Mouse (Mus musculus): ENCODE measurements at regions not wholly inside any gene's neighbourhood (a gene's known extent, or its start where the extent isn't known, plus 50 kb on each side); places are given as distances from the start of the nearest gene placed in this dataset.

DNA sequence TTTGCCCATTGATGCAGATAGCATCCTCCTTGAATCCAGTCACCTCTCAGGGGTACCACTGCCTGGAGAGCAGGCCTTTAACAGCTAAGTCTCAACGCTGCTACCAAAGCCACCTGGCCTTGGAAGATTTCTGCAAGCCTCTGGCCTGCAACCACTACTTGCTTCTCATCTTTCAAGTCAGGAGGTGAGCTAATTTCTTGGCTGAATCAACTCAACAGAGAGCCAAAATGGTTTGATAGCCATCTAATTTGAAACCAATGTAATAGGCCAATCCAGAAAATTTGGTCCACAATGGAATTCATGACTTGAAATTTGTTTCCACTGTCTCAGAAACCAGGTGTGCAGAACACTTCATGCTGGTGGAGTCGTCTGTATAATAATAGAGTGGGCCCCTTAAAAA is 260.0 kb upstream of the Zfp637 start:
- no peak overlapping the region for H3K27ac ChIP-seq (ENCODE audit: control insufficient read depth, low read depth, low read length)
- no peak overlapping the region for H3K9ac ChIP-seq (ENCODE audit: control insufficient read depth, low read depth, low read length, poor library complexity, severe bottlenecking)
- H3K4me1 ChIP-seq (ENCODE audit: control insufficient read depth in 1 of 2, insufficient read depth in 2 of 2, low read length in 2 of 2) = no peaks in the 10 kb centered on the region
- H3K79me2 ChIP-seq (ENCODE audit: control insufficient read depth, insufficient read depth, low read length, poor library complexity) = no peaks in the 10 kb centered on the region
- TF ChIP-seq GABPA (IDR thresholded peaks at IDR 0.05; ENCODE audit: low read depth, low read length) (no peak), MAX (IDR thresholded peaks at IDR 0.05; ENCODE audit: low read length) (no peak), UBTF (IDR thresholded peaks at IDR 0.05; ENCODE audit: borderline replicate concordance, insufficient read depth, low read depth, low read length) (no peak), CHD2 (IDR thresholded peaks at IDR 0.05; ENCODE audit: low read length) (no peak), MXI1 (IDR thresholded peaks at IDR 0.05; ENCODE audit: low read depth, low read length) (no peak), E2F4 (IDR thresholded peaks at IDR 0.05; ENCODE audit: borderline replicate concordance, low read depth, low read length) (no peak), ZKSCAN1 (IDR thresholded peaks at IDR 0.05; ENCODE audit: low read depth, low read length) (no peak), ZMIZ1 (IDR thresholded peaks at IDR 0.05; ENCODE audit: low read depth, low read length) (no peak), EP300 (IDR thresholded peaks at IDR 0.05; ENCODE audit: low read depth in 1 of 2, low read length in 2 of 2) (no peak), TBP (IDR thresholded peaks at IDR 0.05; ENCODE audit: low read depth, low read length) (no peak), POLR2A (IDR thresholded peaks at IDR 0.05; ENCODE audit: control insufficient read depth in 1 of 2, insufficient read depth in 1 of 2, low read depth in 1 of 2, low read length in 2 of 2, poor library complexity in 1 of 2) (no peak), NRF1 (IDR thresholded peaks at IDR 0.05; ENCODE audit: insufficient read depth, low read depth, low read length, poor library complexity, severe bottlenecking) (no peak), TAL1 (IDR thresholded peaks at IDR 0.05; ENCODE audit: low read length) (no peak), MAFK (IDR thresholded peaks at IDR 0.05; ENCODE audit: borderline replicate concordance, low read depth, low read length) (no peak), POLR2AphosphoS2 (IDR thresholded peaks at IDR 0.05; ENCODE audit: low read length) (no peak), RCOR1 (IDR thresholded peaks at IDR 0.05; ENCODE audit: low read depth, low read length) (no peak), POLR2AphosphoS5 (IDR thresholded peaks at IDR 0.05; ENCODE audit: borderline replicate concordance, low read depth, low read length) (no peak), NELFE (IDR thresholded peaks at IDR 0.05; ENCODE audit: low read depth, low read length) (no peak), CTCF (IDR thresholded peaks at IDR 0.05 in 2 of 3, conservative IDR thresholded peaks at IDR 0.05 in 1 of 3; ENCODE audit: control insufficient read depth in 1 of 3, insufficient read depth in 1 of 3, low read depth in 2 of 3, low read length in 3 of 3, poor library complexity in 1 of 3, severe bottlenecking in 1 of 3) (no peak), GATA1 (IDR thresholded peaks at IDR 0.05; ENCODE audit: low read depth, low read length) (no peak)
- no peaks in the 10 kb centered on the region for H3K36me3 ChIP-seq (ENCODE audit: control insufficient read depth in 1 of 2, insufficient read depth in 2 of 2, low read length in 2 of 2)
- no peaks in the 10 kb centered on the region for H3K9me3 ChIP-seq (replicated peaks; ENCODE audit: insufficient read depth, low read length)
- no peak for DNase-seq (ENCODE audit: low read depth, low spot score)
- no peak overlapping the region for H3K4me3 ChIP-seq (ENCODE audit: control insufficient read depth in 1 of 2, insufficient read depth in 1 of 2, low read depth in 2 of 2, low read length in 2 of 2)
- no peaks in the 10 kb centered on the region for H3K27me3 ChIP-seq (ENCODE audit: control insufficient read depth in 1 of 2, insufficient read depth in 2 of 2, low read length in 2 of 2)

DNA sequence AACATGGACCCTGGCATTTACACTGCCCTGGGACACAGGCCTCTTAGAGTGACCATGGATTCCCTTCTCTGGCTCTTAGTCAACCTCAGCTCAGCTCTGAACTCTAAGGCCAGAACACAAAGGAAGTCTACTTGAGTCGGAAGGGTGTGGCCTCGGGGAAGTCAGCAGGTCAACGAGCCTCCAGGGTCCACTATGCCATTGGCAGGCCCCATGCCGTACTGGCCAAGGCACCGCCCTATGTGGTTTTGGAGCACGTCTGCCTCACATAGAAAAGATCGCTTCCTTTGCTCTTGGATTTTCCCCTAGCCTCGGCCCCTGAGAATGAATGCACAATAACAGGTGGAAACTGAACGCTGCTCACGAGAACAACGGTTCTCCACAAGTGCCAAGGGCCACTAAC is 257.9 kb upstream of the Zfp637 start:
- Histone ChIP-seq H3K27ac (ENCODE audit: control insufficient read depth, low read depth, low read length) (no peak overlapping the region), H3K4me1 (ENCODE audit: control insufficient read depth in 1 of 2, insufficient read depth in 2 of 2, low read length in 2 of 2) (no peaks in the 10 kb centered on the region), H3K9me3 (replicated peaks; ENCODE audit: insufficient read depth, low read length) (no peaks in the 10 kb centered on the region), H3K9ac (ENCODE audit: control insufficient read depth, low read depth, low read length, poor library complexity, severe bottlenecking) (no peak overlapping the region), H3K27me3 (ENCODE audit: control insufficient read depth in 1 of 2, insufficient read depth in 2 of 2, low read length in 2 of 2) (no peaks in the 10 kb centered on the region), H3K79me2 (ENCODE audit: control insufficient read depth, insufficient read depth, low read length, poor library complexity) (no peaks in the 10 kb centered on the region), H3K4me3 (ENCODE audit: control insufficient read depth in 1 of 2, insufficient read depth in 1 of 2, low read depth in 2 of 2, low read length in 2 of 2) (no peak overlapping the region), H3K36me3 (ENCODE audit: control insufficient read depth in 1 of 2, insufficient read depth in 2 of 2, low read length in 2 of 2) (no peaks in the 10 kb centered on the region)
- no peak for DNase-seq (ENCODE audit: low read depth, low spot score)
- TF ChIP-seq TCF12 (IDR thresholded peaks at IDR 0.05; ENCODE audit: low read depth, low read length) (no peak), KAT2A (conservative IDR thresholded peaks at IDR 0.05; ENCODE audit: low read depth, low read length) (no peak), EP300 (IDR thresholded peaks at IDR 0.05; ENCODE audit: low read depth in 1 of 2, low read length in 2 of 2) (no peak), SIN3A (IDR thresholded peaks at IDR 0.05; ENCODE audit: low read length) (no peak), ZKSCAN1 (IDR thresholded peaks at IDR 0.05; ENCODE audit: low read depth, low read length) (no peak), RCOR1 (IDR thresholded peaks at IDR 0.05; ENCODE audit: low read depth, low read length) (no peak), BHLHE40 (IDR thresholded peaks at IDR 0.05; ENCODE audit: borderline replicate concordance, low read depth, low read length) (no peak), MEF2A (IDR thresholded peaks at IDR 0.05; ENCODE audit: extremely low read depth, insufficient replicate concordance, low read depth, low read length, poor library complexity, severe bottlenecking) (no peak), USF1 (IDR thresholded peaks at IDR 0.05; ENCODE audit: low read depth, low read length) (no peak), ZMIZ1 (IDR thresholded peaks at IDR 0.05; ENCODE audit: low read depth, low read length) (no peak), MAZ (IDR thresholded peaks at IDR 0.05; ENCODE audit: low read depth, low read length) (no peak), RAD21 (IDR thresholded peaks at IDR 0.05; ENCODE audit: low read depth, low read length) (no peak), GATA1 (IDR thresholded peaks at IDR 0.05; ENCODE audit: low read depth, low read length) (no peak), POLR2AphosphoS2 (IDR thresholded peaks at IDR 0.05; ENCODE audit: low read length) (no peak), E2F4 (IDR thresholded peaks at IDR 0.05; ENCODE audit: borderline replicate concordance, low read depth, low read length) (no peak)
